Mouse (Mus musculus) spleen, adult 2 months (tissue): Measurements from ENCODE around the gene Bcl10.

Source experiments
- CTCF ChIP-seq: fragments of 200-500 bp; IDR thresholded peaks from 2 replicates; pipeline ENCODE4 v1.5.1; 2011; ENCODE audit warnings: mild to moderate bottlenecking, inconsistent platforms; ENCODE audit not compliant: insufficient read depth, insufficient read length, insufficient replicate concordance; ENCODE audit errors: extremely low read depth
- POLR2A ChIP-seq: fragments of 200-500 bp; IDR thresholded peaks from 2 replicates; pipeline ENCODE4 v1.6.1; 2011; ENCODE audit warnings: low read depth, low read length, inconsistent platforms

- TF ChIP-seq CTCF (no peak), POLR2A (no peak)
Observed at GRCm38 (mm10) chr3:145873271-145873670, 49.3 kb upstream of the Bcl10 start.
